Mouse (Mus musculus) kidney, adult 2 months (tissue): ENCODE measurements around the gene Ube2ql1.

Experiments
- CTCF ChIP-seq: fragments of 200-500 bp; conservative IDR thresholded peaks from 2 replicates; pipeline ENCODE4 v1.5.1; 2011; ENCODE audit warnings: low read depth, mild to moderate bottlenecking, control low read depth, low read length, moderate library complexity, mixed read lengths; ENCODE audit not compliant: insufficient read depth, insufficient read length
- POLR2A ChIP-seq: fragments of 200-500 bp; IDR thresholded peaks from one replicate; pipeline ENCODE4 v1.6.1; 2011; ENCODE audit warnings: low read depth, low read length, control low read depth

GRCm38 (mm10) chr13:69717860-69718598 lies 21.7 kb downstream of the Ube2ql1 start:
- TF ChIP-seq CTCF, result no peak
- TF ChIP-seq POLR2A, result no peak
